Mouse (Mus musculus): ENCODE results near the gene Fpr2.

- TF ChIP-seq GATA1 (IDR thresholded peaks at IDR 0.05; ENCODE audit: borderline replicate concordance, low read length) (no peak), FLI1 (IDR thresholded peaks at IDR 0.05; ENCODE audit: low read length) (no peak)
Measured at GRCm38 (mm10) chr17:17870892-17871550, 16.6 kb upstream of the Fpr2 start.
